Mouse (Mus musculus) induced T-regulatory cell, adult 2 months (primary cell): ENCODE data around the gene Itpkc.

Experiments used
- DNase-seq: peaks from one replicate; pipeline ENCODE4 v3.0.0-alpha.2; 2012; ENCODE audit warnings: low read depth

Gene Itpkc

GRCm38 (mm10) chr7:27193731-27194130 is 34.7 kb downstream of the Itpkc start:
- no peak for DNase-seq

DNA sequence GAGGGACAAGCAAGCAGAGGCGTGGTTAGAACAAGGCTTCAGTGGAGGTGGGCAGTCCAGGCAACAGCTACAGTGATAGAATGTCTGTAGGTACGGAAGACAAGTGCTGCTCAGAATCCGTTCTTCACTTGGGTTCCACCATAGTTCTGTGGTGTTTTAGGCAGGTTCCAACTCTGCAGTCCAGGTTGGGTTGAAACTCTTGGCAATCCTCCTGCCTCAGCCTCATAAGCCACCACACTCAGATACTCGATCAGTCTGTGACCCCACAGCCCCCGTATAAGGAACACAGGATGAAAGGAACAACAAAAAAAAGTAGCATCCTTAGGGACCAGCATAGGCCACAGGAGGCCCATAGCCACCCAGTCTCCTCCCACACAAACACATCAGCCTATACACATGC is 36.0 kb downstream of the Itpkc start:
- DNase-seq: no peak

- DNase-seq: peak; percentile 34
Measured at GRCm38 (mm10) chr7:27189271-27189931, 39.1 kb downstream of the Itpkc start.

- no peak for DNase-seq
Measured at GRCm38 (mm10) chr7:27185986-27186385, 42.5 kb downstream of the Itpkc start.

DNA sequence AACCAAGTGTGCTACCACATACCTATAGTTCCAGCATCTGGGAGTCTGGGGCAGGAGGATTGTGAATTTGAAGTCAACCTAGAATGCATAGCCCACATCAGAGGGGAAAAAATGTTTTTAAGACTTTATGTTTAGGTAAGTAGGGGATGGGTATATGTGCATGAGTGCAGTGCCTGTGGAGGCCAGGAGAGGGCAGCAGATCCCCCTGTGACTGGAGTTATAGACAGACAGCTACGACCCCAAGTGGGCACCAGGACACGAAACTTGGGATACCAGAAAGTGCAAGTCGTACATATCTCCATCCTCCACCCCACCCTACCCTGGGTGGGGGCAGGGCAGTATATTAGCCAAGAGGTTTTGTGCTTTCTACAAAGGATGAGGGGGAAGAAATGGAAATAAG is 43.5 kb downstream of the Itpkc start:
- peak; percentile 74 for DNase-seq

DNA sequence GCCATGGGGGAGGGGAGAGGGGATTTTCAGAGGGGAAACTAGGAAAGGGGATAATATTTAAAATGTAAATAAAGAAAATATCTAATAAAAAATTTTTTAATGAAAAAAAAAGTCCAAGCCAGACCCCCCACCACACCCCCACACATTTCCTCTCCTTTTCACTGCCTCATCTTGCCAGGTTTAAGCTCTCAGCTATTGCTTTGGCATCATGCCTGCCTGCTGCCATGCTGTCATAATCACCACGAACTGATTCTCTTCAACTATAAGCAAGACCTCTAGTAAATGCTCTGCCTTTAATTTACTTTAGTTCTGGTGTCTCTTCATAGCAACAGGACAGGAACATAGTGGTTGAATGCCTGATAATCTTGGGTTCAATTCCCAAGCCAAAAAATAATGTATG is 46.0 kb downstream of the Itpkc start:
- no peak for DNase-seq

- no peak for DNase-seq
Measured at GRCm38 (mm10) chr7:27180837-27181695, 47.4 kb downstream of the Itpkc start, which contains the start of the genes Gm21983 and Mia. Gm21983 (minus strand) TSS chr7:27181086. Mia (minus strand) TSS chr7:27181157.

- no peak for DNase-seq
Measured at GRCm38 (mm10) chr7:27180036-27180435, 48.4 kb downstream of the Itpkc start.

DNA sequence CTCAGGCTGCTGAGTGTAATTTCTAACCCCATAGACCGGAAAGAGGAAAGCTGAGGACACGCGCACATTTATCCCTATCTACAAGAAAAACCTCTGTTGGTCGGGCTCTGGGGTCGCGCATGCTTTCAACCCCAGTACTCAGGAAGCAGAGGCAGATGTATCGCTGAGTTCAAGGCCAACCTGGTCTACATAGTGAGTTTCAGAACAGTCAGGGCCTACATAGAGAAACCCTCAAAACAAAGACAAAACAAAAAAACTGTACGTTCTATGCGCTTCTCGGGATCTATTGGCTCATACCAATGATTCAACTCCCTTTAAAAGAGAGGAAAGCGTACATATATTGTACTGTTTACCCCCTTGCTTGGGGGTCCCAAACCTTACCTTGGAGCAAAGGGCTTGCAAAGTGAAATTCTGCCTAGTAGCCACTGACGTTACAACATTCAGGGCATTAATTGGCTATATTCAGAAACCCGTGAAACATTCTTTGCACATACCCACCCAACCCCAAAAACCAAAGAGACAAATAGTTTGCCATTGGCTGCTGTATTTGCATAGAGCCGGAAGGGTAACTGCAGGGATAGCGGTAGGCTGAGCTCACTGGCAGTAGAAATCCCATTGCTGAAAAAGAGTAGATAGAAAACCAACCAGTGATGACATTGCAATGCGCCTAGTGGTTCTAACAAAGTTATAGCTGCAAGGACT is 49.1 kb downstream of the Itpkc start:
- DNase-seq: no peak

DNA sequence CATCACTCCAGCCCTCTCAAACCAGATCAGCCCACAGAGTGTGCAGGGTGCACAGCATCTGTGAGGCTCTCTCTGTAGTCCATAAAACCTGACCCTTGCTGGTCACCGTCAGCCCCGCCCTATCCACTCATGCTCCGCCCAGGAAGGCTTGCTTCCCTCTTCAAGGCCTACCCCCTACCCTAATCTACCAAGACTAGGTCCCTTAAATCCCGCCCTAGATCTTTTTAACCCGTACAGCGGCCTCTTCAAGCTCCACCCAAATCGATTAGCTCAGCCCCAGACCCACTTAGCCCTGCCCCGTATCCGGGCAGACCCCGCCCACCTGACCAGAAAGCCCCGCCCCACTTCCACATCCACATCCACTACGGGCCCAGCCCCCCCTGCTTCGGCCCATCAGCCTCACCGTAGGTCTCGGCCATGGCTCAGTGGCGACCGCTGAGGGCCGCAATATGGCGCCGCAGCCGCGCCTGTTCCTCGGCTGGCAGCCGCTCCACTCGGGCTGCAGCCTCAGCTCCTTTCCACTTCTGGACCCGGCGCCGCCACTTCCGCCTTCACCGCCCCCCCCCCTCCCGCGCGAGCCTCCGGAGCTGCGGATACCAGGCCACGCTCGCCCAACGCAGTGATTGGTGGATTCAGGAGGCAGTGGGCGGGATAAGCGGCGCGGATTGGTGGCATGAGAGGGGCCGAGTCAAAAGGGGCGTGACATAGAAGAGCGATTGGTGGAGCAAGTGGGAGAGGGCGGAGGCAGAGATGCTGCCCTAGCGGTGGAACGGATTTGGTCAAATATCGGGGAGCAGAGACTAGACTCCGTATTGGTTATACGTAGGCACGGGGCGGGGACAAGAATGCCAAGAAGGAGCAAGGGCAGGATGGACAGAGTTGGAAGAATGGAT is 49.9 kb downstream of the Itpkc start, which contains the start of gene Rab4b:
Gene Rab4b, minus strand, starts transcription at position 573 of the 893 bp plus-strand sequence.
- DNase-seq: peak; percentile 100

DNA sequence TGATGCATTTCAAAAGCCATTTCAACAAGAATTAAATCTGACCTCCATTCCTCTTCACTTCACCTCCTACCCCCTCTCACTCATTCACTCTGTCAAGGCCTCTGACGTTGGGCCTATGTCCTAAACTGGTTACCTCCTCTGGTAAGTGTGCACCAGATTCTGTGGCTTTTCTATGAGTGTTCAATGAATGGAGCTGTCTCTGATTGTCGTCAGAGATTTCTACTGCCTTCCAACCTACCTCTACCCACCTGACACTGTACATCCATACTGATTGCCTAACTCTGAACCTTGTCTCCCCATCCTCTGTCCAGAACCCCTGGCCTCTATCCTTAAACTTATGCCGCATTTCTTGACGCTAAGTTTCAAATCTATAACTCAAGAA is 50.5 kb downstream of the Itpkc start:
- no peak for DNase-seq

- DNase-seq: no peak
Measured at GRCm38 (mm10) chr7:27174896-27175295, 53.6 kb downstream of the Itpkc start.

- DNase-seq: no peak
Measured at GRCm38 (mm10) chr7:27174496-27174895, 54.0 kb downstream of the Itpkc start.

- no peak for DNase-seq
Measured at GRCm38 (mm10) chr7:27170981-27171380, 57.5 kb downstream of the Itpkc start.

DNA sequence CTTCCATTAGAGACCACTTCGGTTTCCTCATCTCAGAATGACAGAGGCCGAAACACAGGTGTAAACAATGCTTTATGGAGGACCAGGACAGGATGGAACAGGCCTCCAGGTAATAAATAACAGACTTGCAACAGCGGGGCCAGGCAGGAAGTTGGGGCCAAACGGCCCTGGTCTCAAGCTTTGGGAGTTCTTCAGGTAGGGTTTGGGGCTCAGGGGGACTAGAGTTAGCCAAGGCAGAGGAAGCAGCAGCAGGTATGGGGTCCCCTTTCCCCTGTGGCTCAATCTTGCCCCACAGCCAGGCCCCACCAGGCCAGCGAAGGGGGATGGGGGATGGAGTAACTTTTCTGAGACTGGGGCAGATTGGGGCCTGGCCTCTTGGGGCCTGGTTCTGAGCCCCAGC is 60.1 kb downstream of the Itpkc start:
- DNase-seq: no peak

DNA sequence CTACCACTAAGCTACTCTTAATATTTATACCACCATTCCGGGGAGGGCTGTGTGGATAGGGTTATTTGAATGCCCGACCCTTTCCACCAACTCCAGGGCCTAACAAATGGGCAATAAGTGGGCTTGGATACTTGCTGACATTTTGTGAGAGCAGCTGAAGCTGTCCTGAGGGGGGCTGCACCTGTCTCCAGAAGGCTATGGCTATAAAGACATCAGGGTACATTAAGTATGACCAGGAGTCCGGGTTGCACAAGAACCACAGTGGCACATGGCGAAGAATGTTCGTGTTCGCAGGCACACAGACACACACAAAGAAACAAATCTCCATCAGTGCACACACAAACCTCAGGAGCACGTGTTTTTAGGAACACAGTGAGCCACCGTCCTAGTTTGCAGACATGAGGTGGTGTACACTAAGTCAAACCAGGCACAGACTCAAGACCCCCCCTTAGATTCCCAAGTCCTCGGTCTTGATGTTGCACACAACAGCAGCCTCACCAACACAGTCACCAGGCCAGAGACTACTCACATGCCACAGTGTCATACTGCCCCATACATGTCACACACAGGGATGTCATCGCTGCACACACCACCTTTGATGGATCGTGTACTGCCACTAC is 60.9 kb downstream of the Itpkc start:
- peak; percentile 42 for DNase-seq

- DNase-seq: peak; percentile 98
Measured at GRCm38 (mm10) chr7:27166614-27167474, 61.6 kb downstream of the Itpkc start, which contains the start of gene Egln2. Egln2 (minus strand) TSS chr7:27166802.

DNA sequence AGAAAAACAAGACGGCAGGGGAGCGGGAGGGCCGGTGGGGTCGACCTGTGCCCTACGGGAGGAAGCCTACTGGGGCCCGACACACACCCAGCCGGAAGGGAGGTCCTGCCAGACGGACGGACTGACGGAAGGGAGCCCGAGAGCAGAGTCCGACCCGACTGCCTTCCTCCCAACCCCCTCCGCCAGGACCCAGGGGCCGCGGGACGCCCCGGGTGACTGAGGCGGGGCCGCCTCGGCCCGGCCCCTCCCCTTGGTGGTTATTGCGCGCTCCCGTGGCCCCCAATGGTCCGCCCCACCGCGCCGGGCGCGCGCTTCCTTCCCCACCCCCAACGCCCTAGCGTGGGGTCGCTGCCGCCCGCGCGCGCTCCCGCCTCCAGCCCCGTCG is 62.2 kb downstream of the Itpkc start:
- peak; percentile 91 for DNase-seq

GRCm38 (mm10) chr7:27165696-27166095 is 62.8 kb downstream of the Itpkc start:
- peak; percentile 65 for DNase-seq

DNA sequence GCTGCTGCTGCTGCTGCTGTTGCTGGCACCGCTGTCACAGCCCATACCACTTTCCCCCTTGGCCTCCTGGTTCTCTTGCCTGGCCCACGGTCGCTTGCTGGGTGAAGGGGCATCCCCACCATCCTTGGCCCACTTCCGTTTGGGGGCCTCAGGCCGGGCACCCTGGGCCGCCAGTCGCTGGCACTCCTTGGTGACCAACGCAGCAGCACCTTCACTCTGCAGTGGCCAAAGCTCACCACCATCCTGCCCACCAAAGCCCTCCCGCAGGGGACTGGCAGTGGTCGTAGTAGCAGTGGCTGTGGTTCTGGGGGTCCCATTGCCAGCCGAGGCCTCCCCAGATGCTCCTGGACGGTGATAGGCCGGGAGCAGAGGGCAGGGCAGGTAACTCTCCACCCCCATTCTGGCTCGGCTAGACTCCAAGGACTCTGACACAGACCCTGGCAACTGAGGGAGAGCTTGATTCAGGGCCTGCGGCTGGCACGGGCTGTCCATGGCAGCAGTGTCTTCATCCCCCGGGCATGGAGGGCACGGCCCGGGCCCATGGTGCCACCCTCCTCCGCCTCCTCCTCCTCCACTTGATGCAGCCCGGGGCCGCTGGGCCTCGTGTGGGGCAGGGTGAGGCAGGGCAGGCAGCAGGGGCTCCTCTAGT is 63.3 kb downstream of the Itpkc start:
- no peak for DNase-seq
